Mouse (Mus musculus) lung, postnatal 25 days (tissue): ENCODE measurements around the gene Cfap69.
"Not testable (repeated sequence)": the region's sequence is repeated elsewhere in the genome, so short reads cannot be mapped to it uniquely, and the experiment has no call there.

Experiments
- DNase-seq: peaks from one replicate; pipeline ENCODE4 v3.0.0; 2022; ENCODE audit warnings: low spot score

The Cfap69 gene

DNA sequence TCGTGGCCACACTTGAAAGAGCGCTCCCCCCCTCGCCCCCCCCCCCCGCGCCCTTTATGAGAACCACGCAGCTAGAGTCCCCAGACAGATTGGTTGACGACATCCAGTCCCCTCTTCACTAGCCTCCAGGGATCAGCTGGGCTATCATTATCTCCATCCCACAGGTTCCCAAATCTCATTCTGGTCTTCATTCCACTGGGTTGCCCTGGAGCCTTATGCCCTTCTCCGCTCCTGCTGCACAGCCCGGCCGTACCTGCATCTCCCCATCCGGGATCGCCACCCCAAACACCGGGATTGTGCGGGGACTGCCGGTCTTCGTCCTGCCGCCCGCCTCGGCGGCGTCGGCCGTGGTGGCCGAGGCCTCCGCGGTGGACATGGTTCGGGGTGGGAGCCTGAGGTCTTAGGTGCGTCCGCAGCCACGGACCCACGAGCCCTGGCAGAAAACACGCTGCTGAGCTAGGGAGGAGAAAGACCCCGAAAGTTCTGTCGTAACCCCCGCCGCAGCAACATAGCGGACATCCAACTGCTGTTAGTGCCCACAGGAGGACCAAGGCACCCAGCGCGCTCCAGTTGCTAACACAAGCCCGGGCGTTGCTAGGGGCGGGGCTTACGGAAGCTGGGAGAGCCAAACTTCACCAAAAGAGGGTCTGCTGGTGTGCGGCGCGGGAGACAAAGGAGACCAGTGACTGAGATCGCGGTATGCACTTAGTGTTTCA lies at the start of gene Cfap69:
Cfap69 (minus strand) TSS at position 585 of the 716 bp plus-strand sequence.
- DNase-seq: peak; percentile 53

GRCm38 (mm10) chr5:5711032-5711431 lies 47.0 kb upstream of the Cfap69 start:
- DNase-seq: no peak

- no peak for DNase-seq
These were observed 43.6 kb upstream of the Cfap69 start for GRCm38 (mm10) chr5:5707341-5708278.

- no peak for DNase-seq
These were observed 41.0 kb upstream of the Cfap69 start for GRCm38 (mm10) chr5:5705019-5705418.

- DNase-seq: no peak
These were observed 36.3 kb upstream of the Cfap69 start for GRCm38 (mm10) chr5:5700386-5700785.

GRCm38 (mm10) chr5:5698830-5699229 lies 34.8 kb upstream of the Cfap69 start:
- no peak for DNase-seq

DNA sequence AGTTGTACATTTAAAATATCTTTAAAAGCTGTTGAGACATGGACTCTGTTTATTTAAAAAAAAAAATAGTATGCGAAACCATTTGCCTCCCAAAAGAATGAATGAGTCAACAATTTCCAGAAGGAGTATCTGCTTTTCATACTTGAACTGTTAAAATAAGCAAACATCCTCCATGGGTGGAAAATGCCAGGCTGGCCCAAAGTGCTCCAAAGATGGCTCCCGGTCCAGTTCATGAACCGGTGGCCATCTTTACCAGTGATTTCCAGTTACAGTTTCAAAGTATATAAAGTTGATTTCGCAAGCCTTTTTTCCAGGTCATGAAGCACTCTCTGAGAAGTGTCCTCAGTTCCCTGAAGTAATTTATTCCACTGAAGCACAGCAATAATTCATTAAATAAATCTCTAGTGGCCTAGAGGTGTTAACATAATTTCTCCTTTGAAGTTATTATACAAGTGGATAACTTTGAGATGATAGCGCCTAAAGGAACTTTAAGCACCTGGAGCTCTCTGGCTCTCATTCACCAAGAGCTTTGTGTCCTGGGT lies 31.4 kb upstream of the Cfap69 start:
- DNase-seq: peak; percentile 32

DNA sequence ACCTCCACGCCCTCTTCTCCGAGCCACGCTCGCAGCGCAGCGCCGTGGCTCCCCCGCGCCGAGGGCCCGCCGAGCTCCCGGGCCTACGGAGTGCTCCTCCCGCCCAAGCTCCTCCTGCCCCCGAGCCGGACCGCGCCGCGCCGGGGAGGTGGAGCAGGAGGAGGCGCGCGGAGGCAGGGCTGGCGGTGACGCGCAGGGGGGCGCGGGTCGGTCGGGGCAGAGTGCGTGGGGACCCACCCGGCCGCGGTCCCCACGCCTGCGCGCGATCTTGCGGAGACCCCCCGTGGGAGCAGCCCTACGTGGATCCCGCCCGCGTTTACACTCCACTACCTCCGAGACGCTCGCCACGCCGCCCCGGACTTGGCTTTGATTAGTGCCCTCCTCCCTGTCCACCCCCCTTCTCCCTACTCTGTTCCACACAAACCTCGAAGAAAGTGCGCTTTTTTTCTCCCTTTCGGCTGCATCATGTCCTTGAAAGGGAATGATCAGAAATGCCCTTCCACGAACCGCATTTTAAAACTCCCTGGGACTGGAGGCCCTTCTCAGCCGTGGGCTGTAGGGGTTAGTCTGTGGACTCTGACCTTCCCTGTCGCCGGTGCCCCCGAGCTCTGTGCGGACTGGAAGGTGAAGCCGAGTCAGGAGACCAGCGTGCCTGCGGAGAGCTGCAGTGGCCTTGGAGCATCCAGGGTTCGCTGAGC lies 30.1 kb upstream of the Cfap69 start, which contains the start of gene Steap2:
Steap2 (minus strand) TSS at position 623 of the 698 bp plus-strand sequence.
- DNase-seq: peak; percentile 15

GRCm38 (mm10) chr5:5693541-5693955 lies 29.5 kb upstream of the Cfap69 start:
- no peak for DNase-seq

DNA sequence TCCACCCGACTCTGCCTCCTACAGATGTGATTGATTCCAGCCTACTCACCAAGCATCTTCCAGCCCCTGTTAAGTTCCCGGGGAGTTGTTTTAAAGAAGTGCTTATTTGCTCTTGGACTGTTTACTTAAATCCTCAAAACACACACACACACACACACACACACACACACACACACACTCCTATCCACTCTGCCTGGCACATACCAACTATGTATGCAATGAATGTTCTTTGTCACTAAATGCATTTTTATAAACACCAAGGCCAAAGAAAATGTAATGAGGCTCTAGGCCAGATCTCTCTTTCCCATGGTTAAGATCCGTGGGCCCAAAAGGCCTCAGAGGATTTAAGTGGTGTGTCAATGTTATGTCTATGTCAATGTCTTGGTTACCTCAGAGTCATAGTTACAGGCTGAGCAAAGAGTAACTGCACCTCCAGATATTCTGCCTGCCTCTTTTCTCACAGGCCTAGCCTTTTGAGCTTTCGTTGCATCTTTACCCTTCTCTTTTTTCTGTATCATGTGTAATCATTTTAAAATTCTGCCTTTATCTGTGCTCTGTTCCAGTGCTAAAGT lies 28.2 kb upstream of the Cfap69 start:
- no peak for DNase-seq

DNA sequence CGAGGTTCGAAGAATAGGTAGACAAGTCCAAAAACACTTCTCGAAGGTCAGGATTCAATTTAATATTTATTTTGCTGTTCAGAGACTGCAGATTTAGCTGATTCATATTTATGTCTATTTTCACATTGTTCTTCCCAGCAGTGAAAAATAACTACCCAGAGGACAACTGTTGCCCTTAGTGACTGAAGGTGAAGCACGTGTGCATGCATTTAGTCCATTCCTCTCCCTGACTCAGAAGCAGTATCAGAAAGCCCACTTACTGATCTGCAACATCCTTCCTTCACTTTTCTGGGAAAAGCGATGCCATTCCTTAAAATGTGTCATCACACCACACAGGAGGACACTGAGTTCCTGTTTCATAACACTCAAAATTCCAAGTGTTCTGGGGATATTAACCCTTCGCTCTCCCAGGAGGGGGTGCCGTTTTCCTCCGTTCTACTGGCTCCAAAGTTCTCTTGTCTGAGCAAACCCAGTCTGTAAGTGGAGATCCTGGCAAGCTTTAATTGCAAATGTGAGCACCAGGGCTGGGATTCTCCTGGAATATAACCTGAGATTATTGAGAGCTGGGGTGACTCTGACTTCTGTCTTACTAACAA lies 25.0 kb upstream of the Cfap69 start:
- no peak for DNase-seq

- DNase-seq: no peak
These were observed 24.2 kb upstream of the Cfap69 start for GRCm38 (mm10) chr5:5688228-5688627.

DNA sequence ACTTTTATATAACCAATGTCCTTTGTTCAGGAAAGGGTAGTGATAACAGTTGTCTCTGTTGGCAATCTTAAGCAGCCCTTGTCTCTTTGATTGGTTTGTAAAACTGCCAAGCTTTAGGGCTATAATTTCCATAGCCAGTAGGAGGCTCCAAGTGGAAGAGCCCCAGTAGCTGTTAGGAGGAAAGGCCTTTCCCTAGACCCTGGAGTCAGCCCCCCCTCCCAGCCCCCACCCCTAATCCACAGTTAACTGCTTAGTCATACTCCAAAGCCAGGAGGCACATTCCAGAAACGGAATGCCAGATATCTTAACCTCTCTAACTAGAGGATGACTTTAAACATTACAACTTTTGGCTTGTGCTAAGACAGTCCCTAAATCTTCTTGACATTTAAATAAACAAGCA lies 22.9 kb upstream of the Cfap69 start:
- DNase-seq: no peak

DNA sequence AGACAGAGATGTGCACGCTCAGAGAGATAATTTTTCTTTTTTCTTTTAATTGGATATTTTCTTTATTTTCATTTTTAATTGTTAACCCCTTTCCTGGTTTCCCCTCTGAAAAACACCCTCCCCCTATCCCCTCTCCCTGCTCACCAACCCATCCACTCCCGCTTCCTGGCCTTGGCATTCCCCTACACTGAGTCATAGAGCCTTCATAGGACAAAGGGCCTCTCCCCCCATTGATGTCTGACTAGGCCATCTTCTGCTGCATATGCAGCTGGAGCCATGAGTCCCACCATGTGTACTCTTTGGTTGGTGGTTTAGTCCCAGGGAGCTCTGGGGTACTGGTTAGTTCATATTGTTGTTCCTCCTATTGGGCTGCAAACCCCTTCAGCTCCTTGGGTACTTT lies 20.9 kb upstream of the Cfap69 start:
- DNase-seq: not testable (repeated sequence)

GRCm38 (mm10) chr5:5683292-5683691 lies 19.3 kb upstream of the Cfap69 start:
- no peak for DNase-seq

GRCm38 (mm10) chr5:5679459-5679858 lies 15.4 kb upstream of the Cfap69 start:
- DNase-seq: no peak

DNA sequence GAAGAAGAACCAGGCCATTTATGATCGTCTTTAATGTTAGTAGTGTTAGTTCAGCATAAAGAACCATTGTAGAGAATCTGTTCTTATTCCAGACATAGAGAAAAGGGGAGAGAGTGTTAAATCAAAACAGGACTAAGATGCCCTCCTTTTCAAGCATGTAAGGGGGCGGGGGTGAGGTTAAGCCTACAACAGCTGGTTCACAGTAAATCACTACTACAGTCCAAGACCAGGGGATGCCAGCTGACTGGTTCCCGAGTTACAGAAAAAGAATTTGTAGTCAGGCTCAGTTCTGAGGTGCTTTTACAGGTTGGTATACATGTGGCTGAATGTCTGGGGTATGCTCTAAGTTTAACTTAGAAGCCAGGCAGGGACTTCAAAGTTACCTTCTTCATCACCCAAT lies 12.0 kb upstream of the Cfap69 start:
- DNase-seq: no peak

DNA sequence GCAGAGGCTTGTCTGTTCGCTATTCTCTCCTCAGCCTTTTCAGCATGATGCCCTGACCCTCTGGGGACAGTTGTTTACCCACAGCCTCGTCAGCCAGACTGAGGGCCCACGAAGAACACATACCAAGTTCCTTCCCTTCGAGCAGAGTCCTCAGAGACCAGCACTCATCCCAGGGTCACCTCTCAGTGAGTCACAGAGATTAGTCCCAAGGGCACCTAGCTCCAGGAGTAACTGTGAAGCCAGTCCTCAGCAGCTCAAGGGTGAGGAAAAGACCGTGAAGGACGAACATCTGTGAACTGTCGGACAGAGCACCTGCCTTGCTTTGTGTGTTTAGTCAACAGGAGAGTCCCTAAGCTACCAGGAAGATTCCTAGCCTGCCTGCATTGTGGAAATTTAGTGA lies 4.9 kb upstream of the Cfap69 start:
- no peak for DNase-seq

- DNase-seq: no peak
These were observed 410 bp upstream of the Cfap69 start for GRCm38 (mm10) chr5:5664371-5664926.

- peak; percentile 14 for DNase-seq
These were observed 982 bp downstream of the Cfap69 start for GRCm38 (mm10) chr5:5663057-5663456.

GRCm38 (mm10) chr5:5658680-5659079 lies 5.4 kb downstream of the Cfap69 start:
- peak; percentile 12 for DNase-seq
